Mouse (Mus musculus) bone marrow macrophage, adult 2 months (primary cell): Measurements from ENCODE around the gene Psmb3. TPM values are rescaled to one million over a fixed set of nuclear protein-coding genes. Genes with fewer than 3 reads are reported as not detected.
A peak's percentile ranks its signal among the peaks of the same experiment; 100 is the strongest.
"Not testable (repeated sequence)": the region's sequence is repeated elsewhere in the genome, so short reads cannot be mapped to it uniquely, and the experiment has no call there.

Source experiments
- H3K27ac ChIP-seq: 2 replicates; pipeline ENCODE4 v1.5.1; 2012; ENCODE audit warnings: low read depth, low read length; ENCODE audit not compliant: insufficient read depth
- H3K4me1 ChIP-seq: 2 replicates; pipeline ENCODE4 v1.6.1; 2012; ENCODE audit warnings: low read length; ENCODE audit not compliant: control insufficient read depth, insufficient read depth
- H3K4me3 ChIP-seq: 2 replicates; pipeline ENCODE4 v1.5.1; 2012; ENCODE audit warnings: mild to moderate bottlenecking, low read length, moderate library complexity; ENCODE audit not compliant: insufficient read depth
- CTCF ChIP-seq: IDR thresholded peaks from 2 replicates; pipeline ENCODE4 v1.5.1; 2012; ENCODE audit warnings: low read depth, mild to moderate bottlenecking, low read length, moderate library complexity
- POLR2A ChIP-seq: IDR thresholded peaks from 2 replicates; pipeline ENCODE4 v1.6.1; 2012; ENCODE audit warnings: mild to moderate bottlenecking, low read depth, low read length, borderline replicate concordance
- polyA plus RNA-seq: library from polyadenylated mRNA; stranded (reverse); fragments of >200 nt; gene quantifications from 2 replicates; pipeline ENCODE4 v1.2.4, GENCODE M21; 2012; ENCODE audit not compliant: missing spikeins, insufficient read depth, insufficient read length

Gene Psmb3
- polyA plus RNA-seq, 1 experiment: 125 TPM

DNA sequence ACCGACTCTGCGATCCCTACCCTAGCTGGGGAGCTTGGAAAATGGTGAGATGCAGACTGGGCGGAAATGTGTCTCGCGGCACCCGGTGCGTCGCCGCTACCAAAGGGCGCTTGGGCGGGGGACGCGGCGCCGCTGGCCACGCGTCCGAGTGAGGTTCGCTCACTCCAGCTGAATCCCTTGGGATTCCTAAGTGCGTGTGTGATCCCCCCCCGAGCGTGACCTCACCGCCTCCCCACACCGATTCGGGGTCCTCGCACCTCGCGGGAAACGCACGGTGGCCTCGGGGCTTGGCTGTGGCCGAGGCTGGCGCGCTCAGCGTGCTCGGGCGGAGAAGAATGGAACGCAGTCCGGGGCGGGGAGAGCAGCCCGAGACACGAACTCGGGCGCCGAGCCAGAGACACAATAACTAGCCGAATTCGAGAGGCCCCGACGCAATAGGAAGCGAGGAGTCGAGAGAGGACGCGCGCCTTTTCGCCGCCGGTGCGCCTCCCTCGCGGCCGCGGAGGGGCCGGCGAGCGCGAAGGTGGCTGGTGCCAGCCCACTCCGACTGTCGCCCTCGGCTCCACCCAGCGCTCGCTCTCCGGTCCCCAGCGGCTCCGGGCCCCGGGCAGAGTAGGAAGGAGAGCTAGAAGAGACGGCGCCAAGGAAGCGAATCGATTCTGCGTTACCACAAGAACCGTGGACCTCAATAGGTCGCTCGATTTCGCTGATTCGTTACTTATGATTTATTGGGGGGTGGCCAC is 3.0 kb upstream of the Psmb3 start, which contains the start of gene Pcgf2:
Pcgf2 (minus strand) TSS at position 495 of the 743 bp plus-strand sequence.
- no peak for TF ChIP-seq CTCF
- 0 out of 2 replicates have a peak, but pooled peaks have one; percentile 3 for TF ChIP-seq POLR2A
- H3K27ac ChIP-seq: peak within 1 kb of the TSS; percentile 32
- peak within 1 kb of the TSS; percentile 64 for H3K4me3 ChIP-seq
- H3K4me1 ChIP-seq: peaks cover 25% of the 10 kb centered on the region

DNA sequence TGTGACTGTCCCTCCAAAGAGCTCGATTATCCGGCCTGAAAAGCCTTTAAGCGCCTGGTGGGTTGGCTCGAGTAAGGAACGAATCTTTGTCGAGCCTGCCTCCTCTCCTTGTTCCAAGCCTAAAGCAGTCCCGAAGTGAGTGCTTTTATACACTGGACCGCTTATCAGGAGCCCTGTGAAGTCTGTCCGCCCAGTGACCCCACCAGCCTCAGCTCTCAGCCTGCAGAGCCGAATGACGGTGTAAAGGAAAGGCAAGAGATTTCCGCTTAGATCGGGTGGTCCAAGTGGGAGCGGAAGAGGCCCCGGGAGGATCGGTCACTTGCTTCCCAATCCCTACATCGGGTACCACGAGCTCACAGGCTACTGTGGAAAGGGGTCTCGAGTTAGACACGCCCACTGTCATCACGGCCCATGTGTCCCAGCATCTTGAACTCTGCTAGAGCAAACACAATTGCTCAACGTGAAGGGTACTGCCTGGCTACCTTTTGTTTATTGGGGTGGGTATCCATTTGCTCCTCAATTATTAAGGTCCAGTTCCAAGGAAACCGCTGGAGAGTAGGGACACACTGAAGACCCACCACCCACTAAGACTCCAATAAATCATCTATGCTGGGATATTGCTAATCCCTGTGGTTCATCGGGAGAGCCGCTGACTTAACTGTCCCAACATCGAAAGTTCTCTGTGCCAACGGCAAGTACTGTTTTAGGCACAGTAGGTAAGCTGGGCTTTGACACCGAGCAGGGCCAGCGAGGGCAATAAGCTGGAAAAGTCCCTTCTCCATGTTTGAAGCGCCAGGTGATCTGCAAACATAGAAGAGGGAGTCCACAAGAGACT is 2.2 kb upstream of the Psmb3 start:
- Histone ChIP-seq H3K4me1 (peaks cover 25% of the 10 kb centered on the region), H3K27ac (no peak overlapping the region; the same call in 1 of the 2 replicates), H3K4me3 (peak overlapping the region; percentile 64)
- TF ChIP-seq CTCF (no peak), POLR2A (no peak)

DNA sequence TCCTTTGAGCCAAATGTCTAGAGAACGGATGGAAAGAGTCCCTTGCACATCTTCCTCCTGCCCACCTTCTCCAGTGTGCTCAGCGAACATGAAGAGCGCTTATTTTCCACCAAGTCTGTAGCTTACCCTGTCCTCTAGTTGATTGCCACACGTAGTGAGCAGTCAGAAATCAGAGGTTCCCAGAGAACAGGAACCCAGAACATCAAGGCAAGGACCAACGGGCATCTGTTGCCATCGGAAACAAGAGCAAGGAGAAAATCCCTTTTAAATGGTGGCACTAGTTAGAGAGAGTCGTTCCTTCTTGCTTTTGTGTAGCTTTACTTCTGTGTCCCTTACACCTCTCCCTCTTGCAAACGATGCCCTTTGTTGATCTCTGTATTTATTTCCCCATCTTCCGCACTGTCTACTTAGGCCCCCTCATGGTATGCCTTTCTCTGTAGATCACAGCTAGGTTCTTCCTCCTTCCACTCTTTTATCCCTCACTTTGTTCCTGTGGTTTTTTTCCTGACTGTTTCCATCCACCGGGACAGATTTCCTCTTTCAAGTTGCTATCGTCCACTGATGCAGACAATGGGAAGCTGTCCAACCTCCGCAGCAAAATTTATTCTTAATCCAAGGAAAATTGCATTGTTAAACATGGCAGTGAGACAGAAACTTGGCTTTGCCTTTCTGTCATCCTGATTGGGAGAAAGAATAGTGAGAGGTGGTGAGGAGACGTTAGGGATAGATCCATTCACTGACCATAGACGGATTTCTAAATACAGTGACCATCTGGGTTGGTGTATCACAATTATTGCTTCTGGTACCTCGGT is 1.4 kb upstream of the Psmb3 start:
- H3K27ac ChIP-seq: no peak overlapping the region
- TF ChIP-seq POLR2A (no peak), CTCF (no peak)
- peaks cover 25% of the 10 kb centered on the region for H3K4me1 ChIP-seq
- peak overlapping the region; percentile 19; the same call in 1 of the 2 replicates for H3K4me3 ChIP-seq

DNA sequence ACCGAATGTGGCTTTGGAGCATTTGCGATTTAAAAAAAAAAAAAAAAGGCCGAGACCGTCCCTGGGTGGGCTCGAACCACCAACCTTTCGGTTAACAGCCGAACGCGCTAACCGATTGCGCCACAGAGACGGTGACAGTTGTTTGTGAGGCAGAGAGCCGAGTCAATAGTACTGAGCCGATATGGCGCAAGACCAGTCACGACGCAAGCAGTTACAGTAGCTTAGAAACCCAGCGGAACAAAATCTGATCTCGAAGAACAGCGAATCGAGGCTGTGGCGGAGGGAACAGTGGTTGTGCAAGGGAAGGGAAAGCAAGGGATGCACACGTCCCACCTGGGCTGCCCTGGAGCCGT is 830 bp upstream of the Psmb3 start:
- Histone ChIP-seq H3K4me1 (peaks cover 25% of the 10 kb centered on the region), H3K27ac (peak overlapping the region; percentile 42), H3K4me3 (peak overlapping the region; percentile 69)
- no peak for TF ChIP-seq POLR2A

DNA sequence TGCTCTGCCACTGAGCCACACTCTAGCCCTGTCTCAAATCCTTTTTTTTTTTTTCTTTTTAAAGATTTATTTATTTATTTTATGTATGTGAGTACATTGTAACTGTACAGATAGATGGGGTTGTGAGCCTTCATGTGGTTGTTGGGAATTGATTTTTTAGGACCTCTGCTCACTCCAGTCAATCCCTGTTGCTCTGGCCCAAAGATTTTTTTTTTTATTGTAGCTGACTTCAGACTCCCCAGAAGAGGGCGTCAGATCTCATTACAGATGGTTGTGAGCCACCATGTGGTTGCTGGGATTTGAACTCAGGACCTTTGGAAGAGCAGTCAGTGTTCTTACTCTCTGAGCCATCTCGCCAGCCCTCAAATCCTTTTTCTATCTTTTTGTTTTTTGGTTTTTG is 6.9 kb downstream of the Psmb3 start:
- H3K4me3 ChIP-seq, H3K27ac ChIP-seq, H3K4me1 ChIP-seq: not testable (repeated sequence)

DNA sequence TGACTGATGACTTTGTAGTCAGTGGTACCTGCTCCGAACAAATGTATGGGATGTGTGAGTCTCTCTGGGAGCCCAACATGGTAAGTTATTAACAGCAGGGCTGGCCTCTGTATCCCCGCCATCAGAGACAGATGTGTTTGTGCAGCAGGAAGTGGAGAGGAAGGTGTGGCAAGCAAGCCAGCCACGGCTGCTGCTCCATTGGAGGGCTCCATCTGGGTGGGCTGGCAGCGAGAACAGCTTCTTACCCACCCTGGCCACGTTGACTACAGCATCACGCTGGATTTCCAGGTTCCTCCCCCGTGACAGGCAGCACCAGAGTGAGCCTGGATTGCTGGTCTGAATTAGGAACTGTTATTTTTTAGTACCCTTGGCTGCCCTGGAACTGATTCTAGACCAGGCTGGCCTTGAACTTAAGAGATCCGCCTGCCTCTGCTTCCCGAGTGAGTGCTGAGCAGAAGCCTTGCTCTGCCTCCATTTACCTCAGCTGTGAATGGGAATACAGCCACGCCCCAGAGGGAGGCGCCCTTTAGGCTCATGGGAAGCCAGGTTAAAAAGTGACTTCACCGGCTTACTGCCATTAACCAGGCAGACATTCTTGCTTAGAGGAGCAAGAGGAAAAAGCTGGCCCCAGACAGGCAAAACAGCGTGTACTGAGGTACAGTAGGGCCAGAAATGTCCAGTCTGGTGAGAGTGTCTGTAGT is 8.2 kb downstream of the Psmb3 start:
- TF ChIP-seq POLR2A (no peak), CTCF (no peak)
- H3K27ac ChIP-seq: no peak overlapping the region
- no peak overlapping the region for H3K4me3 ChIP-seq
- peaks cover 15% of the 10 kb centered on the region for H3K4me1 ChIP-seq

DNA sequence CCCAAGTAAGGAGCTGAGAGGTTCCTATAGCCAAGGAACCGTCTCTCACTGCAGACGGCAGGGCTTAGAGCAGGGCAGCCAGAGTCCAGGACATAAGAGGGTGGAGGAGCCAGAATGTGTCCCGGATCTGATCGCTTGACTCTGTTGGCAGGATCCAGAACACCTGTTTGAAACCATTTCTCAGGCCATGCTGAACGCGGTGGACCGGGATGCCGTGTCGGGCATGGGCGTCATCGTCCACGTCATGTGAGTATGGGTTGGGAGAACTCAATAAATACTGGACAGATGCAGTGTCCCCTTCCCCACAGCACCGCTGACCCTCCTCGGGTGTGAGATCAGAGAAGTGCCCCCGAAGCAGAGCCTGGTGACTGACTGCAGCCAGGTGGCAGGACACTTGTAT is 9.1 kb downstream of the Psmb3 start:
- H3K4me3 ChIP-seq: no peak overlapping the region
- H3K4me1 ChIP-seq: peaks cover 18% of the 10 kb centered on the region
- no peak overlapping the region for H3K27ac ChIP-seq
- TF ChIP-seq POLR2A (no peak), CTCF (no peak)

DNA sequence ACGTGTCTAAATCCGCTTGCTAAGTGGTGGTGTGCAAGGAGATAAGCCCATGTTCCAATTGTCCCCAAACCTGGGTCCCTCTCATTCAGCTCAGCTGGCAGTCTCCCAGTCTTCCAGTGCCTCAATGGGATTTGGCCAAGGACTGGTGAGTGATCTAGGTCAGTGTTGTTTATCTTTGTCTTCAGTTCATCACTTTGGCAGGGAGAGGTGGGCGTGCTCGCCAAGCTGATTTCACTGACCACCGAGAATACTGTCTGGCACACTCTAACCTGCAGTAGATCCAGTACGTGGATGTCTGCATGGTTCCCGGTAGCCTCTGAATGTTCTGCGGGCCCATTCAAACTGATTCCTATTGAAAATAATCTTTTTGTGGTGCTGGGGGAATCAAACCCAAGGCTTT is 10.7 kb downstream of the Psmb3 start:
- Histone ChIP-seq H3K27ac (no peak overlapping the region), H3K4me1 (peaks cover 32% of the 10 kb centered on the region), H3K4me3 (no peak overlapping the region)
- no peak for TF ChIP-seq POLR2A
- no peak for TF ChIP-seq CTCF

DNA sequence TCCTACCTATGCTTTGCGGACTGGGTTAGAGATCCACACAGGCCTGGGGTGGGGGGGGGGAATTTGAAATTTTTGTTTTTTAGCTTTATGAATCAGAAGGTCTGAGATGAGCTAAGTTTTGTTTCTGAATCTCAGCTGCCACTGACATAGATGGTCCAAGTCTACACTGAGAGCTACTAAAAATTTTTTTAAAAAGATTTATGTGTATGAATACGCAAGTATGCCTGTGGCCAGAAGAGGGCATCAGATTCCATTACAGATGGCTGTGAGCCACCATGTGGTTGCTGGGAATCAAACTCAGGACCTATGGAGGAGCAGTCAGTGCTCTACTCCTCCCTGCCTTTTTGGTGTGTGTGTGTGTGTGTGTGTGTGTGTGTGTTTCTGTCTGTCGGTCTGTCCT is 11.2 kb downstream of the Psmb3 start:
- Histone ChIP-seq H3K4me1 (peaks cover 37% of the 10 kb centered on the region), H3K4me3 (no peak overlapping the region), H3K27ac (no peak overlapping the region)
- TF ChIP-seq POLR2A (no peak), CTCF (no peak)
